Mouse (Mus musculus): Measurements from ENCODE around the gene Slfn9.
A peak's percentile ranks its signal among the peaks of the same experiment; 100 is the strongest.
"Not testable (repeated sequence)": the region's sequence is repeated elsewhere in the genome, so short reads cannot be mapped to it uniquely, and the experiment has no call there.

Slfn9 gene

DNA sequence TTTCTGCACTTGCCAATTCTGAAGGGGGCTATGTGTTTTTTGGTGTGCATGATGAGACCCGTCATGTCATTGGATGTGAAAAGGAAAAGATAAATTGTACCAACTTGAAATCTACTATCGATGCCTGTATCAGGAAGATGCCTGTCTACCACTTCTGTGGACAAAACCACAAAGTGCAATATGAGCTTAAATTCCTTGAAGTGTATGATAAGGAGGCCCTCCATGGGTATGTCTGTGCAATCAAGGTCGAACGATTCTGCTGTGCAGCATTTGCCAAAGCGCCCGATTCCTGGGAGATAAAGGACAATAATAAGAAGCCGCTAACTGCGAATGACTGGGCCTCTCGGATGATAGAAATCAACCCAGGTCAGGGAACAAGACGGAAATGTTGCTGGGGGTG lies 34.7 kb downstream of the Slfn9 start:
- DNase-seq (ENCODE audit: low spot score in 2 of 2), result no peak

DNA sequence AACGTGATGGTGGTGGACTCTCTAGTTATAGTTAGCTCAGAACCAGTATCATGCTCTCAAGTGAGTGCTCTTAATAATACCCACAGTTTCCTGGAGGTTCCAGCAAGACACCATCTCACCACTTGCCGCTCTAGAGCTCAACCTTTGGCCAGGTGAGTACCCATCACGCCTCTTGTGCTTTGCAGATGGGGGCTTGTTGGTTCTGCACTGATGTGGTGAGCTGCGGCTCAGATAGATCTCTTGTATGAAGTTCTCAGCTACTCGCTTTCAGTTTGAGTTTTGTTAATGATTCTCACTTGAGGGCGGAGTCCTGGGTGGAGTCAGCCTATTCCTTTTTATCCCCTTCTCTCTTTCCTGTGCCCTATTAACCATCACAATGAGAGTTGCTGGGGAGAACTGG lies 37.0 kb downstream of the Slfn9 start:
- no peak for DNase-seq (ENCODE audit: low spot score in 2 of 2)

DNA sequence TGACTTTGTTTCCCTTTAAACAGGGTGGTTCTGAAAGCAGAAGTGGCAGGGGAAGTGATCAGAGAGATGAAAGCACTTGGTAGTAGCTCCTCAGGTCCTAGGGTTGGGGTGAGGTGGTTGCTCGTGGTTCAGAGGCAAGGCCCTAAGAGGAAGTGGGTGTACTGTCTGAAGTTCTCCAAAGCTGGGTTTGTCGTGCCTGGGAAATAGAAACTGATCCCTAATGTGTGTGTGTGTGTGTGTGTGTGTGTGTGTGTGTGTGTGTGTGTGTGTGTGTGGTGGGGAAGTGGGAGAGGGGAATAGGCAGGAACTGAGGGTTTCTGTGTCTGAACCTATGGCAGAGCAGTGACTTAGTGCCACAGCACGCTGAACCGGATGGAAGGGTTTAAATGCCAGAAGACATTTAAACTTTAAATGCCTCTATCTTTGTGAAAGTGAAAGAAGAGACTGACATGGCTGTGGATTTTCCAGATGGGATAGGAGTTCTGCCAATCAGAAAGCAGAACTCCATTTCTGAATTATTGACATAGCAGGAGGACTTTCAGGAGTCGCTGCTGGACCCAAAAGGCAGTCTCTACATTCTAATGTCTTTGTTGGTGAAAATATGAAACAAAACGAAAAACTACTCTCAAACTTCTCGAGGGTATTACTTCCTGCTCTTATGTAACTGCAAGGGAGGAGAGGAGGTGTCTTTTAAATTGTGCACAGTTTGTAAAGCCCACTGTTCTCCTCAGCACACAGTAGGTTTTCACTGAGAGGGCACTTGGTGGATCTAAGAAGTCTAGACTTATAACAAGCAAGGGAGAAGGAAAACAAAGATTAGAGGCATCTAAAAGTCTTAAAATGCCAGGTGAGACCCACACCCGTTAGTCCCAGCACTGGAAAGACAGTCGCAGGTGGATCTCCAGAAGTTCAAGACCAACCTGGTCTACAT lies 38.8 kb downstream of the Slfn9 start:
- DNase-seq (ENCODE audit: low spot score in 2 of 2), result peak in 1 of 2 experiments; percentile 58

DNA sequence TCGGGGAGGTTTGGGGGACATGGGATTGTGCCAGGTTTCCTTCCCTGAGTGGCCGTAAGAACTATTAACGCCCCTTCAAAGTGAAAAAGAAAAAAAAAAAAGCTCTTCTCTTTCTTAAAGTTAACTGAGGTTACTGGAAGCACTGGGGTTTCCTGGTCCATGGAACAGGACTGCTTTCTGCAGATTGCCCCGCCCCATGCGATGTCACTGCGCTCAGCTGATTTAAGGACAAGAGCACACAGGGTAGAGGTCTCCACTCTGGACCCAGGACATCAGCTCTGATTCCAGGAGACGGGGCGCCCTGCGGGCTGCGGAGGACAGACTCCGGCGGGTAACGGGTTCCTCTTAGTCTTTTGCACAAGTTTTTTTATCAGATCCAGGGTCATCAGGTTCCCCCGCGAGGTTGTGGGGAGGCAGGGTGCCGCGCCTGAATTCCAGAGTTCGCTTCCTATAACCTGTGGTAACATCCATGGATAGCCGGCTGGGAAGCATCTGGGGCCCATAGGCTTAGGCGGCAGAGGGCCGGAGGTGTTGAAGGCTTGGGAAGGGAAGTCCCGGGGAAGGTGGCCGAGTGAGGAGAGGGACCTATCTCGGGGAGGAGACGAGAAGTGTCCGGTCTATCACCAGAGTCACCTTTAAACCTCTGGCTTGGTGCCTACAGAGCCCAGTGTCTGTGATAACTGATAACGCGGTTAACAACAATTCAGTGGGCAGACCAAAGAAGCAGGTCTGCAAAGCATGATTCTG lies 39.6 kb downstream of the Slfn9 start:
- peak; percentile 85 to 88 for DNase-seq (ENCODE audit: low spot score in 2 of 2)

DNA sequence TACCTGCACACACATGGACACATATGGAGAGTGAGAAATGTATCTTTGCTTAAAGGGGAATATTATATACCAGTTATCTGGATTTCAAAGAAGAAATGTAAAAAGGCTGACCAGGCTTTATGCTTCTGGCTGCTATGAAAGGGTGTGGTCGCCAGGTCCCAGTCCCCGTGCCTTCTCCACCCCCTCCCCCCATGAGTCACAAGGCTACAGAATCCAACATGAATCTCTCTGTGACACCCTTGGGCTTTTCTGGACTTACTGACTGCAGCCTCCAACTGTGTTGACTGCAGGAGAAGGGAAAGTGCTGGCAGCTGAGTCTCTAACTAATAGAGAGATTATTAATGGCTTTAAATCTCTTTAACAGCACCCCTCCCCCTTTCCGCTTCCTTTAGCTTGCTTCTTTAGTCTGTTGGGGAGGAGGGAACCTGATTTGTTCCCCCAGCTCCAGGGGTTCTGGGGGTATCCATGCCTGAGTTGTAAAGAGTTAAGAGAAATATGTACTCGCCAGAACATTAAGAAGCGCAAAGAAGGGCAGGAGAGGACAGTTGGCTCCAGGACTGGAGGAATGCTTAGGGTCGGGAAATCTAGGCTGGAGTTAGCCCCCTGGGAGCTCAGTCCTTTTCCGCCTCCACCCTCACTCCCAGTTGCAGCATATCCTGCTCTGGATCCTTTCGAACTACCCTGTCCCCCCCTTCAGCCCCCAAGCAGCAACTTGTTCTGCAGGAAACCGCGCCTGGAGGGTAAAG lies 40.7 kb downstream of the Slfn9 start, which contains the start of gene Slfn5:
Gene Slfn5 (plus strand): TSS at position 614 of the 746 bp plus-strand sequence.
- peak; percentile 83 to 91 for DNase-seq (ENCODE audit: low spot score in 2 of 2)

DNA sequence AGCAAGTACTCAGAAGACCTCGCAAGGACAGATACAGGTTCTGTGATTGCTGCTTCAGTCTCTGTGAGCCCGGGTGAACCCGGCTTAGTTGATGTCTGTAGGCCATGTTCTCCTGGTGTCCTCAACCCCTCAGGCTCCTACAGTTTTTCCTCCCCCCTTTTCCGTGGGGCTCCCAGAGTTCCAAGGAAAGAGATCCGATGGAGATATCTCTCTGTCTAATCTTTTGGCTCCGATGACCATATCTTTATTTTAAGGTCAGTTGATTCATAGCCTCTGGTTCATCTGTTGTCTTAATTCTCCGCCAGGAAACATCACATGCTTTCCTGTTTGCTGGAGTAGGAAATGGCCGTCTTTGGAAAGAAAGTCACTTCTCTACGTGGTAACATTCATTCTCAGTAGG lies 42.6 kb downstream of the Slfn9 start:
- peak; percentile 57 to 81 for DNase-seq (ENCODE audit: low spot score in 2 of 2)

DNA sequence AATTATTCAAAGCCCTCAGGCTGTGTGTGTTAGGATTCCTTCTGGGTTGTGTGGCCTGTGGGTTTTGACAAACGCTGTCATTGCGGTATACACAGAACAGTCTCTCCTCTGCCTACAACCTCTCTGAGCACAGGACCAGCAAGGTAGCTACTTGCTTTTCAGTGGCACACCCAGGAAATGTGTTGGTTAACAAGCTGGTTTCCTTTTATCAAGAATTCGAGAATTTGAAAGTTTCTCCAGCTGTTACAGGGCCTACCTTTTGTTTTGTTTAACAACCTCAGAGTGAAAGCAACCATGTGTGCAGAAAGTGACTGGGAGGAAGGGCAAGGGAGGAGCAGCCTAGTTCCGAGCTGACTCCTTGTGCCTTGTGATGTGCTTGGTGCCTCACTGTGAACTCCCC lies 44.2 kb downstream of the Slfn9 start:
- peak in 1 of 2 experiments; percentile 43 for DNase-seq (ENCODE audit: low spot score in 2 of 2)

DNA sequence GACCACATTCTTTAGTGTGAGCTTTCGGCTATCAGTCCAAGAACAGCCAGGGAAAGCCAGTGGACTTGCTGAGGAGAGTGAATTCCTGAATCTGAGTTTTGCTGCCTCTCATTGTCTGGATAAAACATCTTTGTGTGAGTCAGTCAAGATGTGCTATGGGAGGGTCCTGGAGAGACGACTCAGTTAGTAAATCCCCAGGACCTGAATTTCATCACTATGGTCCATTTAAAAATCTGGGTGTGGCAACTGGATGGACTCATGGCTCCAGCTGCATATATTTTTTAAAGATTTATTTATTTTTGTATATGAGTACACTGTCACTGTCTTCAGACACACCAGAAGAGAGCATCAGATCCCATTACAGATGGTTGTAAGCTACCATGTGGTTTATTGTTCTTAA lies 46.0 kb downstream of the Slfn9 start:
- no peak for DNase-seq (ENCODE audit: low spot score in 2 of 2)

DNA sequence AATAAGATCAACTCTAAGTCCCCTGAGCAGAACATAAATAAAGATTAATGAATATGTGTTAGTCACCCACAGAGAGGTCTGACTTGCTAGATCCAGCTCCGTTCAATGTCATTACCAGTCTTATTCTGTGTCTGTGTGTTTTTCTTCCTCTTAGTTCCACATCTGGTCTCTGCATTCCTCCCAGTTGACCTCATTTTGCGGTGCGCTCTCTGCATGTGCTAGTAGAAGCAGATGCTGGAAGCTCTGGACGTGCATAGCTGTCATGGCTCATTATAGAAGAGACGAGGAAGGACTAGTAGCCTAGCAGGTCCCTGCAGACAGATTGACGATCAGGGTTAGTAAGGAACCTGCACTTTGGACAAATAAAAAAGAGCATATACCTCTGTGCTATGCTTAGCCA lies 48.3 kb downstream of the Slfn9 start:
- DNase-seq (ENCODE audit: low spot score in 2 of 2), result no peak

DNA sequence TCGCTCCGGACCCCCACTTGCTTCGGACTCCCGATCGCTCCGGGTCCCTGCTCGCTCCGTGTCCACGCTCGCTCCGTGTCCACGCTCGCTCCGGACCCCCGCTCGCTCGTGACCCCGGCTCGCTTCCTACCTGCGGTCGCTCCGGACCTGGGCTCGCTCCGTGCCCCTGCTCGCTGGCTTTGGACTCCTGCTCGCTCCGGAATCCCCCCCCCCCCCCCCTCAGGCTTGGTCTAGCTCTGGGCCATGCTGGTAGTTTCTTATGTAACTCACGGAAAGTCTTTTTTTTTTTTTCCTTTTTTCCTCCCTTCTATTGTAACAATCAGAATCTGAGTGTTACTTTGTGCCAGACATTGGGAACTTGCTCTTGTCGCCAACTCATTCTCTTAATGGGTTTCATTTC lies 58.4 kb downstream of the Slfn9 start:
- no peak for DNase-seq (ENCODE audit: low spot score in 2 of 2)

DNA sequence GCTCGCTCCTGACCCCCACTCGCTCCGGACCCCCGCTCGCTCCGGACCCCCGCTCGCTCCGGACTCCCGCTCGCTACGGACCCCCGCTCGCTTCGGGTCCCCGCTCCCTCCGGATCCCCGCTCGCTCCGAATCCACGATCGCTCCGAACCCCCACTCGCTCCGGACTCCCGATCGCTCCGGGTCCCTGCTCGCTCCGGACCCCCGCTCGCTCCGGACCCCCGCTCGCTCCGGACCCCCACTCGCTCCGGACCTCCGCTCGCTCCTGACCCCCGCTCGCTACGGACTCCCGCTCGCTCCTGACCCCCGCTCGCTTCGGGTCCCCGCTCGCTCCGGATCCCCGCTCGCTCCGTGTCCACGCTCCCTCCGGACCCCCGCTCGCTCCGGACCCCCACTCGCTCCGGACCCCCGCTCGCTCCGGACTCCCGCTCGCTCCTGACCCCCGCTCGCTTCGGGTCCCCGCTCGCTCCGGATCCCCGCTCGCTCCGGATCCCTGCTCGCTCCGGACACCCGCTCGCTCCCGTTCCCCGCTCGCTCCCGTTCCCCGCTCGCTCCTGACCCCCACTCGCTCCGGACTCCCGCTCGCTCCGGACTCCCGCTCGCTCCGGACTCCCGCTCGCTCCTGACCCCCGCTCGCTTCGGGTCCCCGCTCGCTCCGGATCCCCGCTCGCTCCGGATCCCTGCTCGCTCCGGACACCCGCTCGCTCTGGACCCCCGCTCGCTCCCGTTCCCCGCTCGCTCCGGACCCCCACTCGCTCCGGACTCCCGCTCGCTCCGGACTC lies 59.8 kb downstream of the Slfn9 start:
- not testable (repeated sequence) for DNase-seq (ENCODE audit: low spot score in 2 of 2)

DNA sequence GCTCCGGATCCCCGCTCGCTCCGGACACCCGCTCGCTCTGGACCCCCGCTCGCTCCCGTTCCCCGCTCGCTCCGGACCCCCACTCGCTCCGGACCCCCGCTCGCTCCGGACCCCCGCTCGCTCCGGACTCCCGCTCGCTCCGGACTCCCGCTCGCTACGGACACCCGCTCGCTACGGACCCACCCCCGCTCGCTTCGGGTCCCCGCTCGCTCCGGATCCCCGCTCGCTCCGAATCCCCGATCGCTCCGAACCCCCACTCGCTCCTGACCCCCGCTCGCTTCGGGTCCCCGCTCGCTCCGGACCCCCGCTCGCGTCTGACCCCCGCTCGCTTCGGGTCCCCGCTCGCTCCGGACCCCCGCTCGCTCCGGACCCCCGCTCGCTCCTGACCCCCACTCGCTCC lies 60.5 kb downstream of the Slfn9 start:
- not testable (repeated sequence) for DNase-seq (ENCODE audit: low spot score in 2 of 2)

DNA sequence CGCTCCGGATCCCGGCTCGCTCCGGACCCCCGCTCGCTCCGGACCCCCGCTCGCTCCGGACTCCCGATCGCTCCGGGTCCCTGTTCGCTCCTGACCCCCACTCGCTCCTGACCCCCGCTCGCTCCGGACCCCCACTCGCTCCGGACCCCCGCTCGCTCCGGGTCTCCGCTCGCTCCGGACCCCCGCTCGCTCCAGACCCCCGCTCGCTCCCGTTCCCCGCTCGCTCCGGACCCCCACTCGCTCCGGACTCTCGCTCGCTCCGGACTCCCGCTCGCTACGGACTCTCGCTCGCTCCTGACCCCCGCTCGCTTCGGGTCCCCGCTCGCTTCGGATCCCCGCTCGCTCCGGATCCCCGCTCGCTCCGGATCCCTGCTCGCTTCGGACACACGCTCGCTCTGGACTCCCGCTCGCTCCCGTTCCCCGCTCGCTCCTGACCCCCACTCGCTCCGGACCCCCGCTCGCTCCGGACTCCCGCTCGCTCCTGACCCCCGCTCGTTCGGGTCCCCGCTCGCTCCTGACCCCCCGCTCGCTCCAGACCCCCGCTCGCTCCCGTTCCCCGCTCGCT lies 61.2 kb downstream of the Slfn9 start:
- DNase-seq (ENCODE audit: low spot score in 2 of 2), result not testable (repeated sequence)

DNA sequence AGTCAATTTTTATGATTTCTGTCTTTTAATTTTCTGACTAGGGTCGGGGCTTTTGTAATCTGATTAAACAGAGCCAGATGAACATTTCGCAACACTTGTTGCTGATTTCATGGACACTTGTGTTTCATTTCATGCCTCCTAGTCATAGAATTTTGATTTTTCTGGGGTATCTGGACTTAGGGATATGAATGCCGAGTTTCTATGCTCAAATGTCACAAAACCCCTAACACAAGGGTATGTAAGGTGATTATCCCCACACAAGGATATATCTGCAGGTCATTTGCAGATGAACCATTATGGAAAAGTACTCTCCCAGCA lies 62.0 kb downstream of the Slfn9 start:
- no peak for DNase-seq (ENCODE audit: low spot score in 2 of 2)

DNA sequence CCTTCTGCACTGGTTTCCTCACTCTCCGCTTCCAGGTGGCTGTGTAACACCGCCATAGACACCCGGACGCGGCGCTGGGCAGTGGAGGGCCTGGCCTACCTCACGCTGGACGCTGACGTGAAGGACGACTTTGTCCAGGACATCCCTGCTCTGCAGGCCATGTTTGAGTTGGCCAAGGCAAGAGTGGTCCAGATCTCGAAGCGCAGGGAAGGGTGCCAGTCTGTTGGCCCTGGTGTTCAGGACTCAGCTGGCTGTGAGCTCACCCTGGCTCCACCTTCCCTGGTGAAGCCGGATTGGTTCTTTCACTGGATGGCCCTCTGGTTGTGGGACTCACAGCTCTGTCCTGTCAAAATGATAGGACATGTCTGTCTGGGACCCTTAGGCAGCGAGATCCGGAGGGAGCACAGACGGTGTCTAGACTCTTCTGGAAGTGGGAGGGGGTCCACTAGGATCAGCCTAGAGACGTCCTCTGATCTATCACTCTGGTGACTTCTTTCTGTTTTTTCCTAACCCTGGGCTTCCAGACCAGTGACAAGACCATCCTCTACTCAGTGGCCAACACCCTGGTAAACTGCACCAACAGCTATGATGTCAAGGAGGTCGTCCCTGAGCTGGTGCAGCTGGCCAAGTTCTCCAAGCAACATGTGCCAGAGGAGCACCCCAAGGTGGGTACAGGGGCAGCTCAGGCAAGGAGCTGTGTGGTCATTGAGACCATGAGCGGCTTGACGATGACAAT lies 62.6 kb downstream of the Slfn9 start:
- no peak for DNase-seq (ENCODE audit: low spot score in 2 of 2)
